Mouse (Mus musculus): ENCODE results near the gene Meis1.

- TF ChIP-seq CTCF (conservative IDR thresholded peaks at IDR 0.05 in 1 of 2, IDR thresholded peaks at IDR 0.05 in 1 of 2; ENCODE audit: low read depth in 2 of 2, low read length in 2 of 2): no peak
- no peak for TF ChIP-seq POLR2AphosphoS2 (IDR thresholded peaks at IDR 0.05; ENCODE audit: low read depth, low read length)
- no peak for TF ChIP-seq ELF1 (IDR thresholded peaks at IDR 0.05; ENCODE audit: low read depth, low read length)
- TF ChIP-seq MAFK (IDR thresholded peaks at IDR 0.05; ENCODE audit: insufficient replicate concordance, low read length): no peak
- no peak for TF ChIP-seq BHLHE40 (IDR thresholded peaks at IDR 0.05; ENCODE audit: low read depth, low read length)
- no peak for TF ChIP-seq USF2 (conservative IDR thresholded peaks at IDR 0.05; ENCODE audit: low read depth, low read length)
- no peak for TF ChIP-seq NRF1 (IDR thresholded peaks at IDR 0.05; ENCODE audit: low read depth, low read length)
- no peak for TF ChIP-seq USF1 (IDR thresholded peaks at IDR 0.05; ENCODE audit: low read depth, low read length)
- no peak for TF ChIP-seq CHD2 (IDR thresholded peaks at IDR 0.05; ENCODE audit: low read length)
These were observed 47.2 kb downstream of the Meis1 start for GRCm38 (mm10) chr11:18971551-18971950.
